Mouse (Mus musculus) naive thymus-derived CD4-positive, alpha-beta T cell, adult 2 months (primary cell): ENCODE measurements at regions not wholly inside any gene's neighbourhood (a gene's known extent, or its start where the extent isn't known, plus 50 kb on each side); places are given as distances from the start of the nearest gene placed in this dataset.

Experiments
- DNase-seq: peaks from one replicate; pipeline ENCODE4 v3.0.0-alpha.2; 2011; ENCODE audit warnings: low read depth

DNA sequence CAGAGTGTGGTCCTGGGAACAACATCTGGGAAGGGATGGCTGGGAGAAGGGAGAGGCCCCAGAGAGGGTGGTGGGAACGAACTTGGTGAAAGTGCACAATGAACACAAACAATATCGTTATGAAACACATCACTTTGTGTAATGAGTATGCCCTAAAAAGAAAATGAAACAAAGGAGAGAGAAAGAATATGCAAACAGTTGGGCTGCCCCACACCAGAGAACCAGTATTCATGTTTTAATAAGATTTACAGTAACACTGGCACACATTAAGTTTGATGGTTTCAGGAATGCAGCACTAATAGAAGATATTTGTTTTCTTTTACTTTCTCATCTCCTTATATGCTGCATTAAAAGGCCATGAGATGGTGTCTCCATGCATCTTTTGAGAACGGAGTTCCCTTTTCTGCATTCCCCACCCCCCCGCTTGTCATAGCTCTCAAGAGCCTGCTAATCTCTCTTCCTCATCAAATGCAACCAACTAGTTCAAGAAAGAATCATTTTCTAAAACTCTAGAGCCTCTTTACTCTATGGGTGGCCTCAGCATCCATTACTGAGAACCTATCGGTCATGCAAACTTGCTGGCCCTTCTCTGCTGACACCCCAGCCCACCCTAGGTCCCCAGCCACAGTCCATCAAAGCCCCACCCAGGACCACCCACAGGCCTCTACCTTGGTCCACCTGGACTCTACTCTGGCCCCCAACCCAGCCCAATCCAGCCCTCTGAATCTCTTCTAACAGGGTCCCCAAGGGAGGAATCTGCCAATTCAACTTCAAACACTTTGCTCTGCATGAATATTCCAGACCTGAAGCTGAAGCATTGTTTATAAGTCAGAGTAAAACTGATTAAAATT, 379.0 kb upstream of the Nrp1 start:
- DNase-seq = no peak

DNA sequence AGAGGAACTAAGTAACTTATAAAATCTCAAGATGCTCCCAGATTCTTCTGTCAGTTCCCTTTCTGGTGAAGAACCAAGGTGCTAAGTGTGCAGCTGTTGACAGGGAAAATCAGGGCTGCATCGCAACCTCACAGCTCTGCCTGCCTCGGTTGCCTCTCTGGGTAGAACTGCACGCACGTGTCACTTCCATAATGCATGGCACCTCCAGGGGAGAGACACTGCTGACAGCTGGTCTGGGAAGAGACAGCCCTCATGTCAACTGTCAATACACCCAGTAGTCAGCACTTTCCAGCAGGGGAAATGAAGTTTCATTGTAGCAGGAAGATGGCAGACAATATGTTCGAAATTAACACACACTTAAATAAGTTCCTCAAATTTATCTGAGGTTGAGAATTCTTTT, 376.2 kb upstream of the Nrp1 start:
- no peak for DNase-seq

DNA sequence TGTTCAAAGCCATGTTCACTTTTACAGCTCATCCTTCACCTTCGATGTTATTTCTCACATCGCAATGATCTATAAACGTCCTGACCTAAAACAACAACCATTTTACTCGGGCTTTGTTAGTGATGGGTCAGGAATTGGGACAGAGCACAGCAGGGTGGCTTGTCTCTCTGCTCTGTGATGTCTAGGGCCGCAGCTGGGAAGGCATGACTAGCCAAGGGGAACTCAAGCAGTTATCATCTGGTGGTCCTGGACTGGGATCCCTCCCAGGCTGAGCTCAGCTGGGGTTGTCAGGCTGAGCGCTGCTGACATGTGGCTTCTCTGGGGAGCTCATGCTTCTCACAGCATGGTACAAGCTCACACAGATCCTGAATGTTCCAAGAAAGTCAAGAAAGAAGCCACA, 372.8 kb upstream of the Nrp1 start:
- DNase-seq = no peak

DNA sequence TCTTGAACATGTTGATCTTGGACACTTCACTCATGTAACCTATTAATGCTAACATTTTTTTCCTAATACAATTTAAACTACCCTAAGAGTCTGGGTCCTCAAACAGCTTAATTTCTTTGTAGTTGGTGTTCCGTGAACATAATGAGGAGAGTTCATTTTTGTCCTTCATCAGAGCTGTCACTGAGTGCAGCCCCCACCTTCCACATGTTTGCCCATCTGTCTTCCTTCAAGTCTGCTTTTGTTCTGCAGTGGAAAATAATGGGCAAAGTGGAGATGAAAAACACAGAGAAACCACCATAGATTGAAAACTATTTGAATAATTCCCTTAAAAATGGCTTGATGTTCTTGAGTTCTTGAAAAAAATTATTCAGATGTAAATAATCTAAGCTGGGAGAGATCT, 369.5 kb upstream of the Nrp1 start:
- no peak for DNase-seq

DNA sequence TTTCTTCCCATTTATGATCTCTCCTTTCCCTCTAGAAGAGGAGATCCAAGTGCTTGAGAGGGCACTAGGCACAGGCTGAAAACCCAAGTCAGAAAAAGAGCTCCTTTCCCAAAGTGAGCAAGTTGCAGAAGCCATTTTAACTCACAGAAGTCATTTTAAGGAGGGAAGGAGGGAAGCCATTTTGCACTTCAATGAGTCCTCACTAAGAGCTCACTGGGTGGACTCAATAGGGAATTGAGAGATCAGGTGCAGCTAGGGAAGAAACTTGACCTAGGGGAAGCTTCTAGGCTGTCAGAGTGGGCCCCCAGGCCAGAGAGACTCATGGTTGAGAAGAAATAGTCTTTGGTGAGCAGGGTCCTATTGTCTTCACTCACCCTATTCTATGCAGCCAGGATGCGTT, 363.5 kb upstream of the Nrp1 start:
- no peak for DNase-seq

DNA sequence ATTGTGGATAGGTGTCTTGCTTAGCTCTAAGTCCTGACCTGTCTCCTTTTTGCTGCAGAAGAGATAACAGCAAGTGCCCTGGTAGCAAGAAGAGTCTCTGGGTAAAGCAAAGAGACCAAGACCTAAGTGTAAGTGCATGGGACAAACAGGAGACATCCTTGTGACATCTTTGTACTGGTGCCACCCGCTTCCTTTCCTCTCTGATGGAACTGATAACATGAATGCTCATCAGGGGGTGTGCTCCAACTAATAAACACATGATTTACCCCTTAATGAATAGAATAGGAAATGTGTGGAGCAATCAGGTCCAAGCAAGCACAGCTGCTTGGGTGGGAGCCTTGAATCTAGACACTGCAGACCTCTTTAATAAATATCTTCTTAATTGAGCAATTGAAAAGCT, 362.9 kb upstream of the Nrp1 start:
- DNase-seq = no peak

DNA sequence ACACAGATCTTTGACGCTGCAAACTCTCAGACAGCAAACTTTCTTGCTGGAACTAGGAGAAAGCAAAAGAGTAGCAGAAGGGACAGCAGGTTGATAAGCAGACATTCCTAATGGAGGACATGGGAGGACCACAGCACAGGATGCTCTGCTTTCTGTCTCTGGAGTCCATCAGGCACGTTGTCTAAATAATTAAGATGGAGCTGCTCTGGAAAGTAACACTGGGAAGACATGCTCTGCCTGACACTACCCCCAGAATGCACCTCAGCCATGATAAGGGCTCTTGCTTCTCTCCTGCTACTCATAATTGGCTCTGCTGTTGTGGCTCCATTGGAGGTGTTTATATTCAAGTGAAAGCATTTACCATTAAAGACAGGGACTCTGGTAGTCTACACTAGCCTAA, 356.0 kb upstream of the Nrp1 start:
- no peak for DNase-seq

DNA sequence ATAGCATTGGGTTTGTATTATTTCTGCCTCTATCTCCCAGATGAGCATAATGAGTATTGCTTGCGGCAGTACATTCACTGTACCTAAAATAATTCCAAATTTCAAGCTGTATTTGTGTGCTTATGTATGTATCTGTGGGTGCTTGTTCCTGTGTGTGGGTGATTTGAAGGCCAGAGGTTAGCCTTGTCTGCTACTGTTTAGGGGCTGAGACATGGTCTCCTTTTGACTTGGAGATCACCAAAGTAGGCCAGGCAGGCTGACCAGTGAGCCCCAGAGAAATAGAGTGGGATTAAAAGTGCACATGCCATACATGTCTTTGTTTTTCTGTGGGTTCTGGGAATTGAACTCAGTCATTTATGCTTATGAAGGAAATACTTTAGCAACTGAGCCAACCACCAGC, 355.6 kb upstream of the Nrp1 start:
- DNase-seq = no peak

DNA sequence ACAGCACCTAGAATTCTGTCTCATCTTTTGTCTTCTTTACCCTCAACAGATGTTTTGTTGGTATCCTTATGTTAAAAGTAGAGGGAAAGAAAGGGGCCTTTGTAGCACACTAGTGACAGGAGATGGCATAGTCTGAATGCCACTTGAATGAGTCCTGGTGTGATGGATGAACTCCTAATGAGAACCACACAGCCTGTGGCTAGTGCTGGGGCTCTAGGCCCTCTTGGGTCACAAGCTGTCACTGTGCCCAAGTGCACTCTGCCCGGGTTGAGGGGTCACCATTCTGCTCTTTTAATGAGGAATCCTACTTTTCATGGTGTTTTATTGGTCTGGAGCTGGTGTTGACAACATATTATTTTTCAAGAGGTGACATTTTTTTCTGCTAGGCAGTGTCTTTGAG, 355.0 kb upstream of the Nrp1 start:
- no peak for DNase-seq

DNA sequence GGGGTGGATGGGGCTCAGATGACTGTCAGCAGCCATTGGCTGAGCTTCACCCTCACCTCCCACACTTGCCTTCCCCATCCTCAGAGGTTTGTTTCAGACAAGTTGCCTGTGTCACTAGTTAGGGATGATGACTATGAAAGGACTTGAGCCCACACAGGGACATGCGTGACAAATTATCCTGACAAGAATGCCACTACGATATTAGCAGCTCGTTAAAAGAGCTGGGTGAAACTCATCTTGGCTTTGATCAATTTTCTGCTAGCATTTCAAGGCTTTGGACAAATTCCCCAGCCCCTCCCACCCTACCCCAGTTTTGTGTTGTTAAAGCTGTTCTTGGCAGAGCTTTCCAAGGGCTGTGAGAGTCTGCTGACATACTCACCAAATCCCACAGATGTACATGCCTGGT, 354.5 kb upstream of the Nrp1 start:
- DNase-seq = no peak

DNA sequence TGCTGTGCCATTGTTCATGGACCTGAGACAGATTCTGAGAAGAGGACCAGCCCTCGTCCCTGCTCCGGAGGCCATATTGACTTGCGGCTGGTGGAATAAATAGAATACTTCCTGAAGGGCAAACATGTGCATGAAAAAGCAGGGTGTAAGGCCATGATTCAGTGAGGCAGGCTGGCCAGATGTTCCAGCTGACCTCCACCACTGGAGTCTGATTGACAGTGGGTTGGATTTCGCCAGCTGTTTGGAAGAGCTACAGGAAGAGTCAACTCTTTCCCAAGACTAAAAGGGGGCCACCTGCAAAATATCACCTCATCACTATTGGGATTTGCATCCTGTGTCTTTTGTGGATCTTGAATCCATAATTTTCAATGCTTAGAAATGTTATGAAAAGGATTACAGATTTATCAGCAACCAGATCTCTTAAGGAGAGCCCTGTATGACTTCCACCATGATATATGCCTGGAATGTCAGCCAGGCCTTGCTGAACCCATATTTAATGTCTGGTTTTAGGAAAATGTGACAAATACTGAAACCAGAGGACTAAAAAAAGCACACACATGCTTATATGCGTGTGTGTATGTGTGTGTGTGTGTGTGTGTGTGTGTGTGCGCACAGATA, 348.9 kb upstream of the Nrp1 start:
- DNase-seq = no peak

DNA sequence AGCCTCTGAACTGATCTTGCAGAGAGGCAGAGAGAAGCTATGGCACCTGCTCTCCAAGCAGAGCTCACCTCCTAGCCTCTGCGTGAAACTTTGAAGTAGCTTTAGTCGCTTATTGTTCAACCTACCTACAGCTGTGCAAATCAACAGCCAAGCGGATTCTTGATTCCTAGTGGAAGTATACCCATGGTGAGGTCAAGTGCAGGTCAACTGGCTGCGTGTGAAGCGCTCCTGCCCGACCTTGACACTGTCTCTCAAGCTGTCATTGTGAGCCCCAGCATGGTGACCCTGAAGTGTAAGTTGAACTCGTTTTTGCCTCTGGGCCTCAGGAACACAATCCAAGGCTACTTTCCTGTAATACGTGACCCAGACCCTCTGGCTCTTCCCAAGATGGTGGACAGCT, 341.2 kb upstream of the Nrp1 start:
- no peak for DNase-seq

DNA sequence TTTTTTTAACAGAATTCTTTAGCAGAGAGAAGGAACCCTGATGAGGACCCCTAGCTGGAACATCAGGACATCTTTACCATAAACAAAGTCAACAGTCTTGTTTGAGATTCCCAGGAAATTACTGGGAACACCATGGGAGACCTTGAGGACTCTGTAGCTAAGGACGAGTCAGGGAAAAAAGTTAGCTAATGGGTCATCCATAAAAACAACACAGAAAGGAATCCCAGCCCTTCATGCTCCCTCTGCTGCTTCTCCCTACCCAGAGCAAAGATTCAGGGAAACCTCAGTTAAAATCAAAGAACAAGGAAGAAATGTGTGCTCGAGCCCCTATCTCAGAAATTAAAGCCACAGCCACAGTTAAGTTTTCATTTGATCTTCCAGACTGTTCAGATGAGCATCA, 334.7 kb upstream of the Nrp1 start:
- no peak for DNase-seq

DNA sequence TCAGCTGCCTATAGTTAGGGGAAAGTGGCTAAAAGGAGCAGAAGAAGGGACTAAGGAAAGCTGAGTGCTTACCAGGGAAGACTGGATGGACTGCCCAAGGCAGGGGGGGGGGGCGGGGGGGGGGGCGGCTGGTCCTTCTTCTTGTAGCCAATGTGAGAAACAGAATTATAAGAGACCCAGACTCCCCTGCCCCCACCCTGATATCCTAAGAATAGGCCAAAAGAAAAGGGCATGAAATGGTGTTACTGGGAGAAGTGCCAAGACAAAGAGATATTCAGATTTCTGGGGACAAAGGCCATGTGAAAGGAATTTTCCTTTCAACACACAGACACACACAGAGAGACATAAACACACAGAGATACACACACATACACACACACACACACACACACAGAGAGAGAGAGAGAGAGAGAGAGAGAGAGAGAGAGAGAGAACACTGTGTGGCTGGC, 333.6 kb upstream of the Nrp1 start:
- no peak for DNase-seq

DNA sequence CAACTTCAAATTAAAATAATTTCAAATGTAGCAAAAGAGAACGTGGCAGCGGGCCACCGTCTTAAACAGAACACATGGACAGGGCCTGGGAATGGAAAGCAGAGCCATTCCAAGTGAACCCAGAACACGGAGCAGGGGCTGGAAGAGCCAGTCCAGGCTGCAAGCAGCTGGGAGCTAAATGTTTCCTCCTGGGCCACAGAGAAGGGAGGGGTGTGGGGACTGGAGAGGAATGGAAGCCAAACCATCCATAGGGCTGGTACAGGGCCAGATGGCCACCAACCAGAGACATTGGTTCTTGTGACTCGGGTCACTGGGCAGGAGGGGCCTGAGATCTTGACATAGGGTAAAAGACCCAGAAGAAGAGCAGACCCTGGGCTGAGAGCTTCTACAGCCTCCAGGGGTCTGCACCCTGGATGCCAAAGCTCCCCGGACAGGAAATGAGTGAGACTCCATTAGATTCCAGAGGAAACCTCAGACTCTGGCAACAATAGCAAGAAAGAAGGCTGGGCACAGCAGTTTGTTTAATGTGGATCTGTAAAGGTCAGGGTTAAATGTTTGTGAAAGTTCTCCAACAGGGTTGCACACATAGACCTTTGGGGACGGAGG, 333.1 kb upstream of the Nrp1 start:
- no peak for DNase-seq

DNA sequence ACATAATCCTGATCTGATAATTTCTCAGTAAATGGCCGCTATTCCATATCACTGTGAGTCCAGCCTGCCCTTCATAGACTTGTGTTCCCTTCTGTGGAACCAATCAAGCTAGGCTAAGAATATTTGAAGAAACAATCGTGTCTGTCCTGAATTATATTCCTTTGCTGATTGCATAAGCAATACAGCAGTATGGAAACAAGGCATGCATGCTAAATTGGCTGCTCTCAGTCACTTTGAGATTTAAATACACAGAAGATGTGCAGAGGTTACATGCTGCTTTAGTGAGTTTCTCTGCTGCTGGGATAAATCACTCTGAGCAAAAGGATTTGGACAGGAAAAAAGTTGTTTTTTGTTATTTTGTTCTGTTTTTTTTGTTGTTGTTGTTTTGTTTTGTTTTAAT, 331.4 kb upstream of the Nrp1 start:
- no peak for DNase-seq

DNA sequence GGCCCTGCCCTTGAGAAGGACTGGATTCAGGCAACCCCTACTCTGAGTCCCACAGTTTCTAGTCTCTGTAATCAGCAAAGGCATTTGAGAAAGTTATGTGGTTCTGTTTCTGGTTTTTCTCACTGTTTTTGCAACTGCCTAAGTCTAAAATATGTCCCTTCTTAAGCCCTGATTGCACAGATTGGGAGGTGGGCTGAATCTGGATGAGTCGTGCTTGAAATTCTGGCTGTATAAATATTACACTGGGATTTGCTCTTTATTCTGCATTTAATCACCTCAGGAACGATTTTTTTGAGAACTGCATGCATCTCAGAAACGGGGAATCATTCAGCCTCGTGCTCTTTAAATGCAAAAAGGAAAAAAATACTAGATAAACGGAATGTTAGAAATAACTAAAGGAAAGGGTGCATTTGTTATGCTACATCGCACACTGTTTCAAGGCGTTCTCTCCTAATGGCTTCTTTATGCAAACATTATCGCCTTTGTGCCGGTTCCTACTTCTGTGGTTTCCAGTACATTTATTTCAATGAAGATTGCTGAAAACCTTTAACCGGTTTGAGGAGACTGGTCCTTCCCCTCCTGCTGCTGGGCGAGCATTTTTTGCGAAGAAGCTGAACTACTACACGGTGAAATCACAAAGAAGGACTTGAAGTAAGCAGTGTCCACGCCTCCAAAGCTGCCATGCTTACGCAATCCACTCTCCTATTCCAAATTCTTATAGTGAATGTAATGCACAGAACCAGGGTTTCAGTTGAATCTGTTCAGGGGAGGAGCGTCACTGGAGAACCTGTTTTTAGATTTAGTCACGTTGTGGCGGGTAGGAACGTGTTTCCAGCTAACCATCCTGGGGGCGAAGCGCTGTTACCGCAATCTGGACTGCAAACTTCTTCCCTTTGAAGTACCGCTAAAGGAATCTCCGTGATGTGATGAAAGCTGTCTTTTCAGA, 327.8 kb upstream of the Nrp1 start:
- no peak for DNase-seq

DNA sequence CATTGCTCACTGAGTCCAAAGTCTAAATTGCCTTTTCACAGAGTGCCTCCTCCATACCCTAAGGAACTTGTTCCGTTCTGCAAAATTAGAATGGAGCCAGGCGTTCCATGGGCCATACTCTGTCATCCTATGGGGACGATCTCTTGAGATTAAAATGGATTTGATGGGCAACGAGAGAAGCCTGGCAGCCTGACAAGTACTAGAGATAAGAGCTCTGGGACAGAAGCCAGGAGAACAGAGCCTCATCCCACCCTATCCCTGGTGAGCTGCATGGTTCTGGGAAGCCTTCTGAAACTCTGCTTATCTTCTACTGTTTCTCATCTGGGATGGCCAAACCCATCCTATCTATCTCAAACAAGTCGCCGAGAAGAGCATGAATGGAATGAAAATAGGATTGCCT, 324.3 kb upstream of the Nrp1 start:
- DNase-seq = no peak

DNA sequence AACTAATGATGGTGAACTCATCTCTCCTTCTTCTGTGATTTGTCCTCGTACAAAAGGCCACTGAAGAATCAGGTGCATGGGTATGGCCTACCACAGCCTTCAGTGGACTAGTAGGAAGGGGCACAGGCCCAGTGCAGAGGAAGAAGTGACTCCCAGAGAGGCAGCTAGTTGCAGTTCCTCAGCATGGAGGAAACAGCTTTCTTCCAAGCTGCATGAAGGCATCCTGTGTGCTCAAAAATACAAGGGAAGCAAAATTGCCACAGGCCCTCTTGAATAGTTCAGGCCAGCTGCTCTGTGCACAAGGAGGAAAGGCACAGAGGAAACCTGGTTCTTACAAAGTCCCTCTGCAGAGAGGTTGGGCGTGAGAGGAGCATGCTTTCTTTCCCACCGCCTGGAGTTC, 322.7 kb upstream of the Nrp1 start:
- DNase-seq = no peak

DNA sequence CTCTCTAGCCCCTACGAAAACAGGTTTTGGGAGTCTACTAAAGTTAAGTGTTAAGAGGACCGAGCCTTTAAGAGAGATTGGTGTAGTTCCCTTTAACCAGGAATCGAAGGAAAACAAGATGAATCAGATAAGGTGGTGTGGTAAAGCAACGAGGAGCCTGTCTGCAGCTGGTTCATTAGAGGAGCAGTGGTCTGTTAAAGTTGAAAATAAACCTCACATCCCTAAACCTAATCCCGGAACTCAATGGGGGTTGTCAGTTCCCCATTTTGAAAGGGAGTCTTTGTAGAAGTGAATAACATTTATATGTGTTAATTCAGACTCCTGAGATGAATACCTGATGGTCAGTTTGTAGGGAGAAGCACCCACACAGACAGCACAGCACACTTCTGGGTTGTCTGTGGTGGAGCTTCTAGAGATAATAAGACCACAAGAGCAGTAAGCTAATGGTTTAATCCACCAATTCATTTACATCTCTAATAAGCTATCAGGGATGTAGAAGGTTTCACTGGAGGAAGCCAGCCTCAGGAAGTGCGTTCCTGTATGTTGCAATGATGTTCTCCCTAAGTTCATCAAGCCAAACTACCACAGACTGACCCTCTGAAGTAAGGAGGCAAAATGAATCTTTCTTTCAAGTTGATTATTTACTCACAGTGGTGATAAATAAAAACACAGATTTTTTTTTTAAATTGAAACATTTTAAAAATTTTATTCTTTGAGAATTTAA, 318.9 kb upstream of the Nrp1 start:
- no peak for DNase-seq

DNA sequence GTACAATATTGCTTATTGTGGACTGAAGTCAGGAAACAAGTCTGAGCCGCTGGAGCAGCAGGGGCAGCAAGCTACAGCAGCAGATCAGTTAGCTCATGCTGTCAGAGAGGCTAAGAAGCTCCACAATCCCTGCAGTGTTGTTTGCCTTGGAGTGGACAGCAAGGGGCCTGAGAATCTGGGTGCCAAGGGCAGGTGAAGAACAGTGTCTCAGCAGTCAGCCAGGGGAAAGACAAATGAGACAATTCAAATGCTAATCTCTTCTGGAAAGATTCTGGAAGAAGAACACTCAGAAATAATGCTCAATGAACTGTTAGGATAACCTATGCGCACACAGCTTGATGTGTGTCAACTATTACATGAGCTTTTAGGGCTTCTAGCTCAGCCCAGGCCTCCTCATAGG, 315.5 kb upstream of the Nrp1 start:
- DNase-seq = no peak

DNA sequence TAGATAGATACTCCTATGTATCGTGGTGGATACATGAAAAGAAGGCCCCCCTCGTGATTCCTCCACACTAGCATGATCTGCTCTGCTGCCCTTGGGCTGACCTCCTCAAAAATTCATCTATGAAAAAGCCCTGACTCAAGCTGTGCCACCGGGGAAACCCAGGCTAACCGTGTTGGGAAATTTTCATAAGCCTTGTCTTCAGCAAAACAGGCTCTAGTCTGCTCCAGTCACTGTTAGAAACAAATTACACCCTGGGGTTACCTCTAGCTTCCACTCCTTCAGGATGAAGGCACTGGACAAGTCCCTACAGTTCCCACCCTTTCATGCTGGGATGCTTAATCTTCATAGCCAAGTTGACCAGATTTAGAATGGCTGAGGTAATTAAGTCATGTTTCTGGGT, 315.0 kb upstream of the Nrp1 start:
- DNase-seq = no peak
